Mouse (Mus musculus): ENCODE results near the gene Olfml3.

The Olfml3 gene

GRCm38 (mm10) chr3:103737778-103738571 lies at the start of gene Olfml3:
Gene Olfml3, minus strand, starts transcription at chr3:103738001.
- DNase-seq (ENCODE audit: low read depth, low spot score): peak; percentile 92

DNA sequence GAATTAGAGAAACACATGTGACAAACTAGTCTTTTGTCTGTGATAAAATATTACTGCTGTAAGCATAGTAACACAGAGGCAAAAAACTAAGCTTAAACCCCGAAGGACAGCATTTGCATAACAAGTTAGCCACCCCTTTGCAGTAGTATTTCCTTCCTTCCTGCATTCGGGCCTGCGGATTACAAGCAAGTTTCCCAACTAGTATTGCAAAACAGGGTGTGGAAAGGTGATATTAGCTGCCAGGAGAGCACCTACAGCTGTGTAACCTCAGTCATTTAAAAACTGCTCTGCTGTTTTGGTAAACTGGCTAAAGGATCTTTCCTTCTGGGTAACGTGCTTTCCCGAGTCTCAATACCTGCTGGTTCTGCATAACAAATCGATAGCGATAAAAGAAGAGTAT lies 49.4 kb upstream of the Olfml3 start:
- DNase-seq (ENCODE audit: low read depth, low spot score): no peak

DNA sequence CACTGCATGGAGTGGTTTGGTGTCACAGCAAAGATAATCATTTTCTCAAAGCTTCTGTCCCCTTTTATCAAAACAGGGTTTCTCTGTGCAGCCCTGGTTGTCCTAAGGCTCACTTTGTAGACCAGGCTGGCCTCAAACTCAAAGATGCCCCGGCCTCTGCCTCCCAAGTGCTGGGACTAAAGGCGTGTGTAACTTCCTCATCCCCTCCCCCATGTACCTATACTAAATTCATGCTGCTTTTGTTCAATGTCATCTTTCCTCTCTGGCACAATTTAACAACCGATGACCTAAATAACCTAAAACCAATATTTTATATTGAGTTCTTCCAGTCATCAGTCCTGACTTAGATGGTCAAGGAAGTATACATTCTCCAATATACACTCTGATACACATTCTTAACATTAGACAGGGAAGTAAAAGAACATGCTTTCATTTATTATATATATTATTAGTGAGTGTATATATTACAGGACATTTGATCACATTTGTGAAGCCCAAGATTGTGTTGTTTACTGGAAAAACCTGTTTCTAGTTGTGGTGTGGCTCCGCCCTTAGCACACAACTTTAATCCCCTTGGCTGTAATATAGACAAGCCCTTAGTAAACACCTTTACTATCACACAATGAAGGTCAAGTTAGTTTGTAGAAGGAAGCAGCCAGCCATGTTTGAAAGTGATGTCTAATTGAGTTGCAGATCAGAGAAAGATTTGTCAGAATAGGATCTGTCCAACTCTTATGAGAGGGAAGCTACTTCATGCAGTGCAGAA lies 45.2 kb upstream of the Olfml3 start:
- DNase-seq (ENCODE audit: low read depth, low spot score): no peak

DNA sequence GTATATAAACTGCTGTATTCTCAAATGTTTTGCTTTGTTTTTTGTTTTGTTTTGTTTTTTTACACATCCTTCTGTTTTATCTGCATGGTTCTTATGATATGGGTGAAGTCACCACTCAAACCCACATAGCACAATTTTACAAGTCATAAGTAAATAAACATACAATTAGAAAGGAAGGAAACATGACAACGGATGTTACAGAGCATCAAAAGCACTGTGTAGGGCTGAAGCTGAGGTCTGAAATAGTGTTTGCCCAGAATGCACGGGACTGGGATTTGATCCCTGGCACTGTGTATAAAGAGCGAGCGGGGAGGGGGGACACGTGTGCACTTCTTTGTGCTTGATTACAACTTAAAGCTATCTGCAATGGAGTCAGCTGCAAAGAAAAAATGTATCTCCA lies 43.0 kb upstream of the Olfml3 start:
- DNase-seq (ENCODE audit: low read depth, low spot score): no peak

DNA sequence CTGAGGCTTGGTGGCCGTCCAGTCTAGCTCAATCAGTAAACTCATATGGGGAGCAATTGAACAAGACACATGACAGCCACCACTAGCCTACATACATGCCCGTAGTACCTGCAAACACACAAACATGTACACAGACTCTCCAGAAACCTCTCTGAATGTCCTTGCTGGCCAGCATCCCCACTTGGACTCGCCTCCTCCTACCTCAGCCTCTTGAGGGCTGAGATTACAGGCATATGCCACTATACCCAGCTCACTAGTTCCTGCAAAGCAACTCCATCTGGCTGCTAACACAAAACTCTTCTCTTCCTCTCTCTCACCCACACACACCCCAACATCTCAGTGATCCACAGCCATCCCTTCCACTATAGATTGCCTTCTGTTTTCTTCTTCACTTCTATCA lies 42.5 kb upstream of the Olfml3 start:
- DNase-seq (ENCODE audit: low read depth, low spot score): no peak

DNA sequence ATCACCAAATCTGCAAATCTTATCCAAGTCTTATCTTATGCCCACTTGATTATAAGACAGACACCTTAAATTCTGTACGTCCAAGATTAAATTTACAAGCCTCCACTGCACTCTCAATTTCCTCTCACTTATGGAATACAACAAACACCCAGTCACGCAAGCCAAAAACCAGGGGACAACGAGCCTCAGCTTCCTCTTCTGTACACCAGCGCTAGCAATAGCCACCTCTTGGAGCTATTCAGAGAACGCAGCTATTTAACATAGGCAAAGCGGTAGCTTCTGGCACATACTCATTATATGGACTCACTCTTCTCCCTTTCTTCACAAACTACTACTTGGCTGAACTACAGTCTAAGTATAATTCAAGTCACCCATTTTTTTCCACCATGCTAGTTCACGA lies 41.4 kb upstream of the Olfml3 start:
- DNase-seq (ENCODE audit: low read depth, low spot score): no peak

GRCm38 (mm10) chr3:103778660-103779059 lies 40.9 kb upstream of the Olfml3 start:
- no peak for DNase-seq (ENCODE audit: low read depth, low spot score)

- DNase-seq (ENCODE audit: low read depth, low spot score): no peak
Measured at GRCm38 (mm10) chr3:103777940-103778339, 40.1 kb upstream of the Olfml3 start.

DNA sequence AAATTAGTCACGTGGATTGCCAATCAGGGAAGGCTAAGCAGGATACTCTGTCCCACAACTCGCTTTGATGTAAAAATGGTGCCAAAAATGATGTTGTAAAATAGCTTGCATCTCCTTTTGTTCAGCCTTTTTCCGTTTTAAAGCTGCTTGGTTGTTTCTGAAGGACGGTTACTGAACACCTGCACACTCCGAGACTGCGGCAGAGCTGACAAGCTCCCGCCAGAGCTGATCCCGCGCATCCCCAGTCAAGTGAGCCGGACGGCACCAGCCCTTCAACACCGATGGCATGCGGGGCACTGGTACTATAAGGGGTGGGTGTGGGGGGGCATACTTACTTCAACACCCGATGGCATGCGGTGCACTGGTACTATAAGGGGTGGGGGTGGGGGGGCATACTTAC lies 36.2 kb upstream of the Olfml3 start:
- DNase-seq (ENCODE audit: low read depth, low spot score): no peak

DNA sequence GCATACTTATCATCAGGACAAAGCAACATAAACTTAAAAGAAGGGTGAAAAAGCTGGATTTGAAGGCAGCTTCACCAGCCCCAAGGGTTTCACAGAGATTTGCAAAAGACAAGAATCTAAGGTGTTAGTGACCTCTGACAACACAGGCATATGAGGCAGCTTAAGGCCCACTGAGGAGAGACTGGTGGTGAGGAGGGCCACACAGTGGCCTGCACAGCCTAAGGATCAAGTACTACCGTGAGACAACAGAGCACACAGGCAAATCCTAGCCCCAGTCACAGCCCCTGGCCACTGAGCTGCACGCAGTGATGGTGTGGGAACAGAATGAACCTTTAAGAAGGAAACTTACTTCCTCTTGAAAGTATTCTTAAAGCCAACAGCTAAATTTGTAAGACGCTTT lies 35.7 kb upstream of the Olfml3 start:
- DNase-seq (ENCODE audit: low read depth, low spot score): no peak

- DNase-seq (ENCODE audit: low read depth, low spot score): no peak
Measured at GRCm38 (mm10) chr3:103772846-103773245, 35.0 kb upstream of the Olfml3 start.

DNA sequence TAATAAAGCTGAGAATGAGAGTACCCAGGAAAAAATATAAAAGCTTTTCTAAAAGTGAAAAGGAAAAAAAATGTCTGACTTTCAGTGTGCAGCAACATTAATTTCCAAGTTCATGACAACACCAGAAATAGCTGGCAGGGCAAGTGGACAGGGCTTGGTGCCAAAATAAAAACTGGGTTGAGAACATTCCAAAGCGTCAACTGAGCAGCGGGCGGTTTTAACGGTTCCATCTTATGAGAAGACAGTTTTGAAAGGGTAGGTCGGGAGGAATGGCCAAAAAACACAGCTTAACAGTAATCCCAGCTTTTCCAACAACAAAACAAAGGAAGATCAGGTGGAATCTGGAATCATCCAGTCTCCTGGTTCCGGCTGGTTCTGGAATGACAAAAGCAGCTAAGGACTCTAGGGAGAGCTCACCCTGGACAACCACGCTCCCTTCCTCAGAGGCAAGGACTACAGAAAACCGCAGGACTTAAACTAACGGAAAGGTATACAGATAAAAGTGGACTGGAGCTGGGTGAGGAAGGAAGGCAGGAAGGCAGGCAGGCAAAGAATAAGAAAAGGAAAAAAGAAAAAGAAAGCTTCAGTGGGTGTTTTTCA lies 33.8 kb upstream of the Olfml3 start:
- no peak for DNase-seq (ENCODE audit: low read depth, low spot score)

- no peak for DNase-seq (ENCODE audit: low read depth, low spot score)
Measured at GRCm38 (mm10) chr3:103766789-103767188, 29.0 kb upstream of the Olfml3 start.

GRCm38 (mm10) chr3:103759261-103759970 lies 21.6 kb upstream of the Olfml3 start:
- DNase-seq (ENCODE audit: low read depth, low spot score): no peak

- DNase-seq (ENCODE audit: low read depth, low spot score): no peak
Measured at GRCm38 (mm10) chr3:103758456-103758855, 20.7 kb upstream of the Olfml3 start.

DNA sequence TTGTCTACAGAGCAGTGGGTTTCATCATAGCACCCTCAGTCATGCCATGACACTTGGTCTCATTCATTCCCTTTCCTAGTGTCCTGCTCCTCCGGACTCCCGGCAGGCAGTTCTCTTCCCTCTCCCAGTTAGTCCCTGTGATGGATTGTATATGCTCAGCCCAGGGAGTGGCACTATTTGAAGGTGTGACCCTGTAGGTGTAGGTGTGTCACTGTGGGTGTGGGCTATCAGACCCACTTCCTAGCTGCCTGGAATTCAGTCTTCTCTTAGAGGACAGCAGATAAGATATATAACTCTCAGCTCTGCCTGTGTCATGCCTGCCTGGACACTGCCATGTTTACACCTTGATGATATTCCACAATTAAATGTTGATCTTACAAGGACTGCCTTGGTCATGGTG lies 19.1 kb upstream of the Olfml3 start:
- DNase-seq (ENCODE audit: low read depth, low spot score): no peak

DNA sequence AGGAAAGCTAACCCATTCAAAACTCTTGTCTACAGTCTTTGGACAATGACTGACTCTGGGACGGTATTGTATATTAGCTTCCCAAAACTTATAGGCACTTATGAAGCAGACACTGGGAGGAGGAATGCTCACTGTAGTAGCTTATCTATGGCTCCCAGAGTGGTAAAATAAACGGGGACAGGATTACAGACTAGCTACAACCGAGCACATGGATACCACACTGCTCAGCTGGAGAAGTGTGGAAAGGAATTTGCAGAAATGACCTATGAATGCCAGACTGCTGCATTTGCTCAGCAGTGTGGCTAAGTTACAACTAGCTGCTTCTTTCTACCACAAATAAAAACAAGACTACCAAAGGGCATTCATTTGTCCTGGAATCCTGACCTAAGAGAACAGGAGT lies 17.6 kb upstream of the Olfml3 start:
- DNase-seq (ENCODE audit: low read depth, low spot score): no peak

- no peak for DNase-seq (ENCODE audit: low read depth, low spot score)
Measured at GRCm38 (mm10) chr3:103751558-103751957, 13.8 kb upstream of the Olfml3 start.

GRCm38 (mm10) chr3:103746711-103747110 lies 8.9 kb upstream of the Olfml3 start:
- no peak for DNase-seq (ENCODE audit: low read depth, low spot score)

GRCm38 (mm10) chr3:103745001-103745770 lies 7.4 kb upstream of the Olfml3 start:
- DNase-seq (ENCODE audit: low read depth, low spot score): no peak

DNA sequence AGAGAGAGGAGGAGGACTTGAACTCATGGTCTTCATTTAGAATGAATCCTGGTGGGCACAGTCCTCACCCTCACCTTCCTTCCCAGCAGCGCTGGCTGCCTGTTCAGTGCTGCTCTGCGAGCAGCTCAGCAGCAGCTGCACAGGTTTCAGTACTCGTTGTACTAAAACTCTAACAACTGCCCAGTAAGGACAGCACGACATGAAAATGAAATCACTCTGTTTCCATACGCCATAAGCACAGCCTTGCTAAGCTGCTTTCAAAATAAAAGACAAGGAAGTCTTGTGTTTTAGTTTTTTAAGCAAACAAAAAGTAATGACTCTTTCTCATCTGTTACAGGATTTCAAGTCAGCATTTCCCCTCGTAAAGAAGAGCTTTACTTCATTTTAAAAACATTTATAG lies 5.4 kb upstream of the Olfml3 start:
- DNase-seq (ENCODE audit: low read depth, low spot score): no peak

Data from mesoderm, embryonic 11.5 days (tissue).